Mouse (Mus musculus) MEL (cell line): ENCODE measurements around the gene Denr. TPM values are rescaled to one million over a fixed set of nuclear protein-coding genes. Genes with fewer than 3 reads are reported as not detected.

Source experiments
- DNase-seq: peaks from one replicate; pipeline ENCODE4 v3.0.0; 2011; ENCODE audit warnings: low read depth, low spot score
- H3K27ac ChIP-seq: 2 replicates; pipeline ENCODE4 v1.5.1; 2012; ENCODE audit warnings: low read depth, mild to moderate bottlenecking, control low read depth, low read length, moderate library complexity; ENCODE audit not compliant: control insufficient read depth
- H3K27me3 ChIP-seq, 2 experiments: fragments of 150-350 bp in 1 of 2; sonication (generic) in 1 of 2; 2 replicates each; pipeline ENCODE4 v1.6.1; 2012; ENCODE audit warnings: low read length in 2 of 2, mild to moderate bottlenecking in 2 of 2, improper control_type of control experiment in 1 of 2, moderate library complexity in 1 of 2; ENCODE audit not compliant: insufficient read depth in 2 of 2, control insufficient read depth in 1 of 2
- H3K36me3 ChIP-seq, 2 experiments: 2 replicates each; pipeline ENCODE4 v1.6.1; 2012 to 2014; ENCODE audit warnings: low read length in 2 of 2, improper control_type of control experiment in 1 of 2, inconsistent platforms in 1 of 2, mild to moderate bottlenecking in 1 of 2; ENCODE audit not compliant: insufficient read depth in 2 of 2, control insufficient read depth in 1 of 2
- H3K4me1 ChIP-seq, 2 experiments: fragments of 150-350 bp in 1 of 2; sonication (generic) in 1 of 2; 2 replicates each; pipeline ENCODE4 v1.6.1; 2012; ENCODE audit warnings: low read length in 2 of 2, improper control_type of control experiment in 1 of 2, mild to moderate bottlenecking in 1 of 2; ENCODE audit not compliant: insufficient read depth in 2 of 2, control insufficient read depth in 1 of 2
- H3K4me3 ChIP-seq, 2 experiments: fragments of 150-350 bp in 1 of 2; sonication (generic) in 1 of 2; 2 replicates each; pipeline ENCODE4 v1.5.1; 2012; ENCODE audit warnings: low read depth in 2 of 2, low read length in 2 of 2, mild to moderate bottlenecking in 2 of 2, moderate library complexity in 2 of 2, control low read depth in 1 of 2, improper control_type of control experiment in 1 of 2; ENCODE audit not compliant: control insufficient read depth in 1 of 2, insufficient read depth in 1 of 2
- H3K79me2 ChIP-seq: 2 replicates; pipeline ENCODE4 v1.6.1; 2012; ENCODE audit warnings: mild to moderate bottlenecking, low read length, moderate library complexity; ENCODE audit not compliant: control insufficient read depth, poor library complexity, insufficient read depth
- H3K9ac ChIP-seq: 2 replicates; pipeline ENCODE4 v1.6.1; 2012; ENCODE audit warnings: low read depth, mild to moderate bottlenecking, control low read depth, low read length, moderate library complexity; ENCODE audit not compliant: control insufficient read depth, poor library complexity, severe bottlenecking
- H3K9me3 ChIP-seq: fragments of 150-350 bp; sonication (generic); replicated peaks from 2 replicates; pipeline ENCODE4 v1.6.1; 2012; ENCODE audit warnings: mild to moderate bottlenecking, low read length, improper control_type of control experiment, moderate library complexity; ENCODE audit not compliant: insufficient read depth
- CHD1 ChIP-seq: IDR thresholded peaks from 2 replicates; pipeline ENCODE4 v1.6.1; 2012; ENCODE audit warnings: low read depth, mild to moderate bottlenecking, inconsistent platforms, low read length, improper control_type of control experiment
- CHD2 ChIP-seq: IDR thresholded peaks from 2 replicates; pipeline ENCODE4 v1.6.1; 2011; ENCODE audit warnings: low read length, improper control_type of control experiment
- CTCF ChIP-seq, 3 experiments: IDR thresholded peaks in 2 of 3; conservative IDR thresholded peaks in 1 of 3; 2 replicates each; pipeline ENCODE4 v1.5.1; 2011 to 2012; ENCODE audit warnings: low read length in 3 of 3, low read depth in 2 of 3, mild to moderate bottlenecking in 2 of 3, improper control_type of control experiment in 1 of 3, inconsistent platforms in 1 of 3, mixed read lengths in 1 of 3, moderate library complexity in 1 of 3; ENCODE audit not compliant: control insufficient read depth in 1 of 3, insufficient read depth in 1 of 3, poor library complexity in 1 of 3, severe bottlenecking in 1 of 3
- E2F4 ChIP-seq: IDR thresholded peaks from 2 replicates; pipeline ENCODE4 v1.6.1; 2011; ENCODE audit warnings: low read depth, low read length, improper control_type of control experiment, borderline replicate concordance
- EP300 ChIP-seq, 2 experiments: IDR thresholded peaks; 2 replicates each; pipeline ENCODE4 v1.6.1; 2011; ENCODE audit warnings: improper control_type of control experiment in 2 of 2, low read length in 2 of 2, low read depth in 1 of 2, mild to moderate bottlenecking in 1 of 2
- ETS1 ChIP-seq: IDR thresholded peaks from 2 replicates; pipeline ENCODE4 v1.6.1; 2012; ENCODE audit warnings: low read depth, mild to moderate bottlenecking, inconsistent platforms, low read length, improper control_type of control experiment, moderate library complexity
- GATA1 ChIP-seq: IDR thresholded peaks from 2 replicates; pipeline ENCODE4 v1.6.1; 2011; ENCODE audit warnings: low read depth, low read length, improper control_type of control experiment
- HCFC1 ChIP-seq: IDR thresholded peaks from 2 replicates; pipeline ENCODE4 v1.6.1; 2012; ENCODE audit warnings: low read depth, mild to moderate bottlenecking, inconsistent platforms, low read length, improper control_type of control experiment, moderate library complexity
- JUND ChIP-seq: IDR thresholded peaks from 2 replicates; pipeline ENCODE4 v1.6.1; 2011; ENCODE audit warnings: low read depth, mild to moderate bottlenecking, improper control_type of control experiment, low read length
- MXI1 ChIP-seq: IDR thresholded peaks from 2 replicates; pipeline ENCODE4 v1.6.1; 2011; ENCODE audit warnings: mild to moderate bottlenecking, low read depth, low read length, improper control_type of control experiment
- MYB ChIP-seq: IDR thresholded peaks from 2 replicates; pipeline ENCODE4 v1.6.1; 2011; ENCODE audit warnings: mild to moderate bottlenecking, low read depth, low read length, improper control_type of control experiment
- NELFE ChIP-seq: IDR thresholded peaks from 2 replicates; pipeline ENCODE4 v1.6.1; 2011; ENCODE audit warnings: low read depth, low read length, improper control_type of control experiment
- RAD21 ChIP-seq: IDR thresholded peaks from 2 replicates; pipeline ENCODE4 v1.6.1; 2011; ENCODE audit warnings: mild to moderate bottlenecking, low read depth, low read length, improper control_type of control experiment
- RCOR1 ChIP-seq: IDR thresholded peaks from 2 replicates; pipeline ENCODE4 v1.6.1; 2012; ENCODE audit warnings: low read depth, mild to moderate bottlenecking, inconsistent platforms, low read length, improper control_type of control experiment
- SMC3 ChIP-seq: IDR thresholded peaks from 2 replicates; pipeline ENCODE4 v1.6.1; 2011; ENCODE audit warnings: low read depth, low read length, improper control_type of control experiment
- TAL1 ChIP-seq: IDR thresholded peaks from 2 replicates; pipeline ENCODE4 v1.6.1; 2012; ENCODE audit warnings: mild to moderate bottlenecking, inconsistent platforms, low read length, moderate library complexity, mixed read lengths
- TBP ChIP-seq: IDR thresholded peaks from 2 replicates; pipeline ENCODE4 v1.8.0; 2011; ENCODE audit warnings: low read depth, low read length, improper control_type of control experiment
- TCF12 ChIP-seq: IDR thresholded peaks from 2 replicates; pipeline ENCODE4 v1.6.1; 2014; ENCODE audit warnings: low read depth, mild to moderate bottlenecking, inconsistent platforms, low read length, improper control_type of control experiment, moderate library complexity
- UBTF ChIP-seq: IDR thresholded peaks from 2 replicates; pipeline ENCODE4 v1.6.1; 2012; ENCODE audit warnings: low read depth, mild to moderate bottlenecking, inconsistent platforms, low read length, improper control_type of control experiment, moderate library complexity, borderline replicate concordance; ENCODE audit not compliant: insufficient read depth
- USF1 ChIP-seq: IDR thresholded peaks from 2 replicates; pipeline ENCODE4 v1.6.1; 2014; ENCODE audit warnings: low read depth, mild to moderate bottlenecking, inconsistent platforms, low read length, improper control_type of control experiment, moderate library complexity
- USF2 ChIP-seq, 2 experiments: IDR thresholded peaks; 2 replicates each; pipeline ENCODE4 v1.6.1; 2011 to 2012; ENCODE audit warnings: improper control_type of control experiment in 2 of 2, low read length in 2 of 2, borderline replicate concordance in 1 of 2, inconsistent platforms in 1 of 2, low read depth in 1 of 2, mild to moderate bottlenecking in 1 of 2; ENCODE audit not compliant: insufficient read depth in 1 of 2
- ZKSCAN1 ChIP-seq: IDR thresholded peaks from 2 replicates; pipeline ENCODE4 v1.6.1; 2012; ENCODE audit warnings: low read depth, mild to moderate bottlenecking, inconsistent platforms, low read length, improper control_type of control experiment, moderate library complexity
- ZNF384 ChIP-seq: IDR thresholded peaks from 2 replicates; pipeline ENCODE4 v1.6.1; 2012; ENCODE audit warnings: low read depth, mild to moderate bottlenecking, inconsistent platforms, low read length, improper control_type of control experiment
- polyA plus RNA-seq, 2 experiments: library from polyadenylated mRNA; stranded (reverse) in 1 of 2; unstranded in 1 of 2; fragments of >175 nt in 1 of 2; fragments of >200 nt in 1 of 2; gene quantifications; 2 replicates each; pipeline versions ENCODE4 v1.2.1 to v1.2.4; 2012; ENCODE audit warnings: low replicate concordance in 2 of 2, low read depth in 1 of 2; ENCODE audit not compliant: insufficient read length in 2 of 2, insufficient read depth in 1 of 2, missing spikeins in 1 of 2
- total RNA-seq: library from RNA; depleted of rRNA; stranded (reverse); fragments of 300-350 nt; gene quantifications from 2 replicates; pipeline ENCODE4 v1.2.3, GENCODE M21; 2012

Gene Denr
- total and polyA plus RNA-seq, 3 experiments: 62.4 to 323 (median 109) TPM

- no peak for TF ChIP-seq JUND
- no peak for TF ChIP-seq SMC3
- peak; percentile 64; the same call in 1 of the 2 replicates for TF ChIP-seq ETS1
- TF ChIP-seq USF2 (IDR thresholded peaks at IDR 0.05; ENCODE audit: borderline replicate concordance in 1 of 2, insufficient read depth in 1 of 2, low read depth in 1 of 2, low read length in 2 of 2): no peak
- TF ChIP-seq TCF12: no peak; the same call in 1 of the 2 replicates
- 0 out of 2 replicates have a peak, but pooled peaks have one; percentile 45 for TF ChIP-seq USF1
- TF ChIP-seq ZKSCAN1: no peak
- TF ChIP-seq TAL1: no peak
- TF ChIP-seq CTCF (IDR thresholded peaks at IDR 0.05 in 2 of 3, conservative IDR thresholded peaks at IDR 0.05 in 1 of 3; ENCODE audit: control insufficient read depth in 1 of 3, insufficient read depth in 1 of 3, low read depth in 2 of 3, low read length in 3 of 3, poor library complexity in 1 of 3, severe bottlenecking in 1 of 3): no peak
- TF ChIP-seq RCOR1: 0 out of 2 replicates have a peak, but pooled peaks have one; percentile 14
- TF ChIP-seq CHD1: no peak
- no peak for TF ChIP-seq RAD21
- no peak for TF ChIP-seq UBTF
- TF ChIP-seq CHD2: no peak
- TF ChIP-seq EP300 (IDR thresholded peaks at IDR 0.05; ENCODE audit: low read depth in 1 of 2, low read length in 2 of 2): peak; percentile 46 to 59; a peak in 3 of 4 replicates
- TF ChIP-seq MYB: no peak
- TF ChIP-seq NELFE: peak; percentile 27; the same call in 1 of the 2 replicates
- TF ChIP-seq E2F4: no peak
- TF ChIP-seq, all 39 proteins: peak for 14
Observed at GRCm38 (mm10) chr5:123884332-123884731, 22.6 kb upstream of the Denr start (continued).

DNA sequence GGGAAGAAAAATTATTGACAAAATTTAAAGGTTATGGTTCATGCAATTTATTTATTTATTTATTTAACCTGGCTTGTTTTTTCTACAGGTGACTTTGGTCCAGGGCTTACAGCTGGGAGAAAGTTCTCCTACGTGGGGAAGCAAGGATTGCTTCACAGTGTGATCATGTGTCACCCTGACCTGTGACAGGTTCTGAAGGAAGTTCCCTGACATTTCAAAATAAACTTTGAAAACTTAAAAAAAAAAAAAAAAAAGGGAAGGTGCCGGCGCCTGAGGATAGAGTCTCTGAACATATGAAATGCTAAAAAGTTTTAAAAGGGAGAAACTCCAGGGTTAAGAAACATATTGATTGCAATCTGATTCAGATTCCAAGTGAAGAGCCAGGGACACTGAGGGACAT is 20.6 kb upstream of the Denr start:
- H3K4me3 ChIP-seq: no peak overlapping the region
- TF ChIP-seq ZNF384 (peak; percentile 62; the same call in 1 of the 2 replicates), MXI1 (no peak), CTCF (IDR thresholded peaks at IDR 0.05 in 2 of 3, conservative IDR thresholded peaks at IDR 0.05 in 1 of 3; ENCODE audit: control insufficient read depth in 1 of 3, insufficient read depth in 1 of 3, low read depth in 2 of 3, low read length in 3 of 3, poor library complexity in 1 of 3, severe bottlenecking in 1 of 3) (no peak), GATA1 (no peak), HCFC1 (no peak), CHD2 (no peak), TBP (no peak)
- no peak overlapping the region for H3K9ac ChIP-seq
- no peaks in the 10 kb centered on the region; a peak in 1 of 4 replicates for H3K27me3 ChIP-seq
- no peak overlapping the region for H3K27ac ChIP-seq
- no peaks in the 10 kb centered on the region for H3K9me3 ChIP-seq
- H3K79me2 ChIP-seq: no peaks in the 10 kb centered on the region
- H3K36me3 ChIP-seq: no peaks in the 10 kb centered on the region; a peak in 1 of 4 replicates
- DNase-seq: no peak
- H3K4me1 ChIP-seq: peaks cover 4 to 9% of the 10 kb centered on the region in 2 experiments
